Mouse (Mus musculus) MEL (cell line): ENCODE data around the gene Cul7.

Source experiments
- CTCF ChIP-seq, 3 experiments: IDR thresholded peaks in 2 of 3; conservative IDR thresholded peaks in 1 of 3; 2 replicates each; pipeline ENCODE4 v1.5.1; 2011 to 2012; ENCODE audit warnings: low read length in 3 of 3, low read depth in 2 of 3, mild to moderate bottlenecking in 2 of 3, improper control_type of control experiment in 1 of 3, inconsistent platforms in 1 of 3, mixed read lengths in 1 of 3, moderate library complexity in 1 of 3; ENCODE audit not compliant: control insufficient read depth in 1 of 3, insufficient read depth in 1 of 3, poor library complexity in 1 of 3, severe bottlenecking in 1 of 3
- ZNF384 ChIP-seq: IDR thresholded peaks from 2 replicates; pipeline ENCODE4 v1.6.1; 2012; ENCODE audit warnings: low read depth, mild to moderate bottlenecking, inconsistent platforms, low read length, improper control_type of control experiment

DNA sequence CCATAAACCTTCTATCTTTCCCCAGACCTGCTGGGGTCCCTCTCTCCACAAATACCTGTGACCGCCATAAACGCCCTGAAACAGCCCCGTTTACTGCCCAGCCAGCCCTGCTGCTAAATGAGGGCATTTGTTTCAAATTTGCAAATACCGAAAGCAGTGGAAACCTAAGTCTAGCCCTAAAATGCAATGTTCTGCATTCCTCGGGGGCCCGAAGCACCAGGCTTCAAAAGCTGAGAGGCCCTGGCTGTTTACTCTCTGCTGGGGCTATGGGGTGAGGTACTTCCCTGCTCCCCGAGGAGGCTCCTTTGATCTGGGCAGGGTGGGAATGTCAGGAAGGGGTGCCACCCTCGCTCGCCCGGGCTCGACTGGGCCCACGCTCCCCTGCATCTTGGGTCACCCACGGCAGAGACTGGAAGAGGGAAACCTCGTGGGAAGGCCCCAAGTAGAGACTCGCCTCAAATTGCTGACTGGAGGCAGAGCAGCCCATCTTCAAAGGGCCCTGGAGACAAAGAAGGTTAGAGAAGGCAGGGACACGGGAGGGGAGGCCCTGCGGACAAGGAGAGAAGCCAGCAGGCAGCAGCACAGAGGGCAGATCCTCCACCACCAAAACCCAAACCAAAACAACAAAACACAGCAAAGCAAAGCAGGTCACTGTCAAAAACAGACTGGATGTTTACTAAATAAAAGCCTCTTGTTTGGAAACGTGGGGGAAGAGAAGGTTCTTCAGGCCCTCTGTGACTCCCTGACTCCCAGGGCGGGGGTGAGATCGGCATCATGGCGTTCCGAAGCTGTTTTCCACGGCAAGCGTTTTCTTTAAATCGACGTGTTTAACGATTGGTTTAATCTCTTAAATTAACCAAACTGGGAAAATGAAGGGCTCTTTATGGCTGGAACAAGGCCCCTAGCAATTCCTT, 31.1 kb upstream of the Cul7 start:
- TF ChIP-seq CTCF (IDR thresholded peaks at IDR 0.05 in 2 of 3, conservative IDR thresholded peaks at IDR 0.05 in 1 of 3; ENCODE audit: control insufficient read depth in 1 of 3, insufficient read depth in 1 of 3, low read depth in 2 of 3, low read length in 3 of 3, poor library complexity in 1 of 3, severe bottlenecking in 1 of 3): no peak
- no peak for TF ChIP-seq ZNF384
